Mouse (Mus musculus): ENCODE measurements at regions not wholly inside any gene's neighbourhood (a gene's known extent, or its start where the extent isn't known, plus 50 kb on each side); places are given as distances from the start of the nearest gene placed in this dataset.
"Not testable (repeated sequence)": the region's sequence is repeated elsewhere in the genome, so short reads cannot be mapped to it uniquely, and the experiment has no call there.

DNA sequence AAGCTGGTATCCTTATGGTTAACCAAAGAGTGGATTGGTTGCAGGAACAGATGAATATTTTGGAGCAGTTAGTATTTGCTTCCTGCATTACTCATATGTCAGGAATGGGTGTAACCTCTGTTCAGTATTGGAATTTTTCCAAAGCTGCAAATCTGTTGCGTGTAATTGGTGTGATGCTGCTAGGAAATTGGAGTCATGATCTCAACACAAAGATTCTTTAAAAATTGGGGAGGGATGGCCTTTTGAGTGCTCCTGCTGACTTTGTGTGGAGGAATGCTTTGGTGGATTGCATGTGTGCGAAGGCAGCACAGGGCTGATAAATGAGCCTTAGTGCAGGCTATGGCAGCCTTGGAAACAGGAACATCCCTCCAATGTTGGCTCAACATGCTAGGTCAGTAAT lies 331.2 kb upstream of the Htr2a start:
- not testable (repeated sequence) for H3K36me3 ChIP-seq (ENCODE audit: control insufficient read depth, insufficient read depth, low read length); H3K27me3 ChIP-seq (ENCODE audit: control insufficient read depth, insufficient read depth, low read length); H3K9ac ChIP-seq (replicated peaks; ENCODE audit: low read depth, low read length); ATAC-seq (ENCODE audit: insufficient number of reproducible peaks, insufficient read depth, low FRiP score, low read depth); H3K4me1 ChIP-seq (ENCODE audit: control insufficient read depth, insufficient read depth, low read length); H3K4me3 ChIP-seq (ENCODE audit: low read depth, low read length); H3K9me3 ChIP-seq (ENCODE audit: control insufficient read depth, low read depth, low read length); H3K4me2 ChIP-seq (replicated peaks; ENCODE audit: low read depth, low read length); H3K27ac ChIP-seq (ENCODE audit: low read length)
- WGBS, result 74% methylated on average over 2 of the region's 2 CpGs

DNA sequence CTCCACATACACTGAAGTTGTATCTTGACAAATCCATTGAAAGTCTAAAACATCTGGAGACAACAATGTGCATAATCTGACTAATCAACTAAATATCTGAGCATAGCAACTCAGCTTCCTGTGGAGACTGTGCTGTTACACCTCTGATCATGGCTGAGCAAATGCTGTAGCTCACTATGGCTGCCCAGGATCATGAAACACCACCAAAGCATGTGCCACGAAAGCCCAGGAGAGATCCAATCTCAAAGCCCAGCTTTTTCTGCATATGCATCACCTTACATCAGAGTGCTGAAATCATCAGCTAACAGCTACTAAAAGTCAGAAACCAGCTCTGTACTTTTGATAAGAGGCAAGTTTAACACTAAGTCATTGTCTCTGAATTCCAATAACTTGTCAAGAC lies 313.3 kb upstream of the Htr2a start:
- no peaks in the 10 kb centered on the region for H3K4me1 ChIP-seq (ENCODE audit: control insufficient read depth, insufficient read depth, low read length)
- no peak overlapping the region for H3K4me2 ChIP-seq (replicated peaks; ENCODE audit: low read depth, low read length)
- H3K9me3 ChIP-seq (ENCODE audit: control insufficient read depth, low read depth, low read length), result no peaks in the 10 kb centered on the region
- no peak overlapping the region for H3K27ac ChIP-seq (ENCODE audit: low read length)
- no peak for ATAC-seq (ENCODE audit: insufficient number of reproducible peaks, insufficient read depth, low FRiP score, low read depth)
- H3K9ac ChIP-seq (replicated peaks; ENCODE audit: low read depth, low read length), result no peak overlapping the region
- H3K36me3 ChIP-seq (ENCODE audit: control insufficient read depth, insufficient read depth, low read length), result no peaks in the 10 kb centered on the region
- H3K27me3 ChIP-seq (ENCODE audit: control insufficient read depth, insufficient read depth, low read length), result no peaks in the 10 kb centered on the region
- WGBS, result 89% methylated on average over 1 of the region's 1 CpGs
- H3K4me3 ChIP-seq (ENCODE audit: low read depth, low read length), result no peak overlapping the region

DNA sequence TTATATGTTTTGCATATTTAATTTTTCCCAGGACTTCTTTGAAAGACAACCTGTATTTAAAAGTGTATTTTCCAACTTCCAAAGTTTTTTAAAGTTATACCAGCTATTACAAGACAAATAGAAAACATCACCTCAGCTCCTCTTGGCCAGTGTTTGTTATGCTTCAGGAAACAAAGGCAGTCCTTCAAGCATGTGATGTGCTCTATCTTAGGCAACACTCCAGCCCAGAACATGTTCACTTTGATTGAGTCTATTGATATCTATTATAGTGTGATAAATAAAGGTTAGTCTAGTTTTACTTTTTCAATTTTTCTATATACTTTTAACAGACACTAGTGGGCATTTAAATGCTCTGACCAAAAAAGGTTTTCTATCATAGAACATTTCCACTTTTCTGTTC lies 289.9 kb upstream of the Htr2a start:
- Histone ChIP-seq H3K4me3 (ENCODE audit: low read depth, low read length) (no peak overlapping the region), H3K9ac (replicated peaks; ENCODE audit: low read depth, low read length) (no peak overlapping the region), H3K4me2 (replicated peaks; ENCODE audit: low read depth, low read length) (no peak overlapping the region), H3K4me1 (ENCODE audit: control insufficient read depth, insufficient read depth, low read length) (no peaks in the 10 kb centered on the region), H3K36me3 (ENCODE audit: control insufficient read depth, insufficient read depth, low read length) (no peaks in the 10 kb centered on the region), H3K27me3 (ENCODE audit: control insufficient read depth, insufficient read depth, low read length) (no peaks in the 10 kb centered on the region), H3K9me3 (ENCODE audit: control insufficient read depth, low read depth, low read length) (no peaks in the 10 kb centered on the region), H3K27ac (ENCODE audit: low read length) (no peak overlapping the region)
- ATAC-seq (ENCODE audit: insufficient number of reproducible peaks, insufficient read depth, low FRiP score, low read depth), result no peak

DNA sequence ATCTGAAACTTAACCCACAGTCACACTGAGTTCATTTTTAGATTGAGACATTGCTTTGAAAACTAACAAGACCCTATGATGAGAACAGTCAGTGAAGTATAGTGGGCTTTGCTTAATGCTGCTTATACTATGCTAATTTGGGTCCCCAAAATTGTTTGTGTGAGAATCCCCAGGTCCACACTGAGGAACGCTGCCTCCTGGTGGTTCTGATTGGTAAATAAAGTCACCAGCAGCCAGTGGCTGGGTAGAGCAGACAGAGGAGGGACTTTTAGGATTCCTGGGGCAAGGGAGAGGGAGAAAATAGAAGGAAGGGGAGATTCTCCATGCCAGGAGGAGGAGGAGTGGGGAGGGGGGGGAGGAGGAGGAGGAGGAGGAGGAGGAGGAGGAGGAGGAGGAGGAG lies 288.4 kb upstream of the Htr2a start:
- Histone ChIP-seq H3K9me3 (ENCODE audit: control insufficient read depth, low read depth, low read length) (no peaks in the 10 kb centered on the region), H3K9ac (replicated peaks; ENCODE audit: low read depth, low read length) (no peak overlapping the region), H3K27ac (ENCODE audit: low read length) (no peak overlapping the region), H3K4me2 (replicated peaks; ENCODE audit: low read depth, low read length) (no peak overlapping the region), H3K4me3 (ENCODE audit: low read depth, low read length) (no peak overlapping the region), H3K4me1 (ENCODE audit: control insufficient read depth, insufficient read depth, low read length) (no peaks in the 10 kb centered on the region), H3K36me3 (ENCODE audit: control insufficient read depth, insufficient read depth, low read length) (no peaks in the 10 kb centered on the region), H3K27me3 (ENCODE audit: control insufficient read depth, insufficient read depth, low read length) (no peaks in the 10 kb centered on the region)
- WGBS, result 42% methylated on average over 1 of the region's 1 CpGs
- no peak for ATAC-seq (ENCODE audit: insufficient number of reproducible peaks, insufficient read depth, low FRiP score, low read depth)

DNA sequence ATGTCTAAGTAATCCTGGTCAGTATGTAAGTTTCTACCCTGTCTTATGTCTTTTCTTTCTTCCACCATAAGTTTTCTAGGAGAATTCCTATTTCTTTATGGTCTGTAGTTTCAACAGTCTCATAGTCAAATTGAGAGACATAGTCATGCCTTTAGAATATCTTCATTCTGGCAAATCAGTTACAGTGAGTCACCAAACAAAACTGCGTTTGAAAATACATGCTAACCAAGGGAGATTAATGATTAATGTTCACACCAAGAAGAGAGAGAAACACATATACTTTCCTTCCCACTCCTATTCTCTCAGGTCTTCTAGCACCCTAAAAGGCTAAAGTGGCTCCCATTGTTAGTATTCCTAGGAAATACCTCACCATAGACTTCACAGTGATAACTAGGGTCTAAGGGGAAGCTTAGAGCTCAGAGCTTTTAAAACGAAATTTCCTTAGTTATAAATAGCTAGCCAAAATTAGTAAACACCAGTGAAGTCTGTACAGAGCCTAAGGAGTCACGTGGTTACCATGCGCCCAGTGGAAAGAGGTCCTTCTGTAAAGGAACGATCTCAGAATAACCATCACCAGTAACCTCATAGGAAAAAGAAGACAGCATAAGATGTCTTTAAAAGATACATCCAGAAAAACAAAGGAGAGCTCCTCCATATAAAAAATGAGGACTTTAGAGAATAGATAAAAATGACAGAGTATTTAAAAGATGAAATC lies 281.8 kb upstream of the Htr2a start:
- H3K4me3 ChIP-seq (ENCODE audit: low read depth, low read length), result no peak overlapping the region
- H3K27me3 ChIP-seq (ENCODE audit: control insufficient read depth, insufficient read depth, low read length), result no peaks in the 10 kb centered on the region
- H3K27ac ChIP-seq (ENCODE audit: low read length), result no peak overlapping the region
- ATAC-seq (ENCODE audit: insufficient number of reproducible peaks, insufficient read depth, low FRiP score, low read depth), result no peak
- 70% methylated on average over 5 of the region's 5 CpGs for WGBS
- no peaks in the 10 kb centered on the region for H3K9me3 ChIP-seq (ENCODE audit: control insufficient read depth, low read depth, low read length)
- H3K36me3 ChIP-seq (ENCODE audit: control insufficient read depth, insufficient read depth, low read length), result no peaks in the 10 kb centered on the region
- H3K4me1 ChIP-seq (ENCODE audit: control insufficient read depth, insufficient read depth, low read length), result no peaks in the 10 kb centered on the region
- no peak overlapping the region for H3K4me2 ChIP-seq (replicated peaks; ENCODE audit: low read depth, low read length)
- no peak overlapping the region for H3K9ac ChIP-seq (replicated peaks; ENCODE audit: low read depth, low read length)

DNA sequence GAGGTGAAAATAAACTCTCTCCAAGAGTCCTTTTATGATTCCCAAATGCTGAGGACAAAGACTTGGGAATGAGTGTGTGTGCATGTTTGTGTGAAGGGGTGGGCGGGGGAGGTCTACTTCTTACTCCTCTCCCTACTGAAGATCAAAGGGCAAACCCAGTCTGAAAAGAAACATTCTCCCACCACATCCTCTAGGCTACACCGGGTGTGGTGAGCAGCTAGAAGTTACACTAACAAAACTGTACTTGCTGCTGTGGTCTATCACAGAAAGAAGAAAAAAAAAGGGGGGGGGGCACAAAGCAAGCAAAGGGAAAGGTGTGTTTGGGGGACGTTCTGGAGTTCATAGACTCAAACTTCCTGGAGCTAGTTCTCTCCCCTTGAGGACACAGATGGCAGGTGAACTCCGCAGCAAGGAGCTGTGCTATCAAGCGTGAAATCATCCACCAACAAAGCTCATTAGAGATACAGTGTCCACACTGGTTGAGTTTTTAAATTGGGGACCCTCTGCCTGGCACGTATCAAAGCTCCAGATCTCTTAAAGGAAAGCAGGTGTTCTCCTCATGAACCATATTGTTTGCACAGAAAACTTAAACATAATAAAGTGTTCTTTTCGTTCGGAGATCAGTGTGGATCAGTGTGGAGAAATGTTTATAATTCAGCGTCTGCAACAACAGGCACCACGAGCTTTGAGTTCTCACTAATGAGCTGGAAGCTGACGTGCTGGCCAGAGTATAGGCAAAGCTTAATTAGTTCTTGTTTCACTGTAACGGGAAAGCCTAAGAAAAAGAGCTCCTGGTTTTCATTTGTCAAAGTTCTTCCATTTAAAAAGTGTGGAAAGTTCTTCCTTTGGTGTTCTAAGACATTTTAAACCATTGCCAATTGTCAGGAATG lies 280.7 kb upstream of the Htr2a start:
- no peak overlapping the region for H3K4me2 ChIP-seq (replicated peaks; ENCODE audit: low read depth, low read length)
- H3K4me1 ChIP-seq (ENCODE audit: control insufficient read depth, insufficient read depth, low read length), result no peaks in the 10 kb centered on the region
- no peak overlapping the region for H3K27ac ChIP-seq (ENCODE audit: low read length)
- no peak for ATAC-seq (ENCODE audit: insufficient number of reproducible peaks, insufficient read depth, low FRiP score, low read depth)
- no peaks in the 10 kb centered on the region for H3K27me3 ChIP-seq (ENCODE audit: control insufficient read depth, insufficient read depth, low read length)
- no peaks in the 10 kb centered on the region for H3K36me3 ChIP-seq (ENCODE audit: control insufficient read depth, insufficient read depth, low read length)
- no peaks in the 10 kb centered on the region for H3K9me3 ChIP-seq (ENCODE audit: control insufficient read depth, low read depth, low read length)
- no peak overlapping the region for H3K4me3 ChIP-seq (ENCODE audit: low read depth, low read length)
- WGBS, result 36% methylated on average over 12 of the region's 12 CpGs
- no peak overlapping the region for H3K9ac ChIP-seq (replicated peaks; ENCODE audit: low read depth, low read length)

DNA sequence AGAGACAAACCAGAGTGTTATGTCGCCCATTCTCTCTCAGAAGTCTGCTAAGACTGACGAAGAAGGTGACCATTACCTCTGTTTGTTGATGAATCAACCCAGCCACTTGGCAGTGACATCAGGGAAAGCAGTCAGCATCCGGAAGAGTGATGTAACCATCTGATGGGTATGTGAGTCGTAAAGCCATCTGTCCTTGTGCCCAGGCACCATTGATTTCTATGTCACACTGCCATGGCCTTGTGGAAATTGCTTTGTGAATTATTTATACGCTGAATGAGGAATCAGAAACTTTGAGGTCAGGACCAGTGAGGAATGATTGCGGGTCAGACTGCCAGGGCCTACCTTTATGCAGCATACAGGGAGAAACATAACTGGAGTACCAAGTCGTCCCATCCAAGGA lies 256.2 kb upstream of the Htr2a start:
- no peaks in the 10 kb centered on the region for H3K9me3 ChIP-seq (ENCODE audit: control insufficient read depth, low read depth, low read length)
- no peak overlapping the region for H3K4me3 ChIP-seq (ENCODE audit: low read depth, low read length)
- no peak overlapping the region for H3K9ac ChIP-seq (replicated peaks; ENCODE audit: low read depth, low read length)
- ATAC-seq (ENCODE audit: insufficient number of reproducible peaks, insufficient read depth, low FRiP score, low read depth), result no peak
- WGBS, result 75% methylated on average over 7 of the region's 7 CpGs
- H3K27me3 ChIP-seq (ENCODE audit: control insufficient read depth, insufficient read depth, low read length), result no peaks in the 10 kb centered on the region
- no peak overlapping the region for H3K27ac ChIP-seq (ENCODE audit: low read length)
- no peaks in the 10 kb centered on the region for H3K4me1 ChIP-seq (ENCODE audit: control insufficient read depth, insufficient read depth, low read length)
- no peaks in the 10 kb centered on the region for H3K36me3 ChIP-seq (ENCODE audit: control insufficient read depth, insufficient read depth, low read length)
- H3K4me2 ChIP-seq (replicated peaks; ENCODE audit: low read depth, low read length), result no peak overlapping the region

DNA sequence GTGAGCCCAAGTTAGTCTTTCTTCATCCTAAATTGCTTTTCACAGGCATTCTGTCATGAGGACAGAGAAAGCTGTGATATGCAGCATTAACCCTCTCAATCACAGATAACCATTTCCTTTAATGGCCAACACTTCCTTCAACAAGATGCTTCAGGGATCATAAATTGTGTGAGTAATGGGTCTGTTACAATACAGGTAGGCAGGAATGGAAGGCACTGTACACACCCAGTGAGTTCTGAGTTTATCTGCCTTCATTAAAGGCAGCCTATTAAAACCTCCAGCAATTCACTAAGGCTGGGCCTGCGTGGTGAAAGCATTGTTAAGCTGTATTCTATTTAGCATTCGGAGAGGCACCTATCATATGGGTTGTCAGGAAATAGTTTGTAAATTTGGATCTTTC lies 248.2 kb upstream of the Htr2a start:
- H3K4me2 ChIP-seq (replicated peaks; ENCODE audit: low read depth, low read length), result no peak overlapping the region
- H3K27me3 ChIP-seq (ENCODE audit: control insufficient read depth, insufficient read depth, low read length), result no peaks in the 10 kb centered on the region
- WGBS, result 82% methylated on average over 2 of the region's 2 CpGs
- H3K4me3 ChIP-seq (ENCODE audit: low read depth, low read length), result no peak overlapping the region
- ATAC-seq (ENCODE audit: insufficient number of reproducible peaks, insufficient read depth, low FRiP score, low read depth), result no peak
- no peak overlapping the region for H3K9ac ChIP-seq (replicated peaks; ENCODE audit: low read depth, low read length)
- no peaks in the 10 kb centered on the region for H3K36me3 ChIP-seq (ENCODE audit: control insufficient read depth, insufficient read depth, low read length)
- H3K9me3 ChIP-seq (ENCODE audit: control insufficient read depth, low read depth, low read length), result no peaks in the 10 kb centered on the region
- no peaks in the 10 kb centered on the region for H3K4me1 ChIP-seq (ENCODE audit: control insufficient read depth, insufficient read depth, low read length)
- no peak overlapping the region for H3K27ac ChIP-seq (ENCODE audit: low read length)
